Mouse (Mus musculus): ENCODE data around the gene Babam2. TPM values are rescaled to one million over a fixed set of nuclear protein-coding genes. Genes with fewer than 3 reads are reported as not detected.
"Not testable (repeated sequence)": the region's sequence is repeated elsewhere in the genome, so short reads cannot be mapped to it uniquely, and the experiment has no call there.

The Babam2 gene
- polyA plus RNA-seq, 1 experiment from 2014 or later: 78.7 TPM

- H3K4me3 ChIP-seq (replicated peaks): no peak overlapping the region
- H3K4me2 ChIP-seq (replicated peaks): no peak overlapping the region
- H3K9ac ChIP-seq: no peak overlapping the region
- H3K4me1 ChIP-seq (replicated peaks): no peaks in the 10 kb centered on the region
- no peak for ATAC-seq
- no peaks in the 10 kb centered on the region for H3K9me3 ChIP-seq
- H3K27ac ChIP-seq: no peak overlapping the region
- H3K27me3 ChIP-seq (replicated peaks): no peaks in the 10 kb centered on the region
- H3K36me3 ChIP-seq: no peaks in the 10 kb centered on the region
These were observed 99.5 kb downstream of the Babam2 start for GRCm38 (mm10) chr5:31796979-31797378.

GRCm38 (mm10) chr5:31804211-31804610 lies 106.7 kb downstream of the Babam2 start:
- H3K27ac ChIP-seq; H3K9me3 ChIP-seq; H3K27me3 ChIP-seq (replicated peaks); H3K9ac ChIP-seq; H3K36me3 ChIP-seq; H3K4me2 ChIP-seq (replicated peaks); H3K4me1 ChIP-seq (replicated peaks); H3K4me3 ChIP-seq (replicated peaks); ATAC-seq: not testable (repeated sequence)
- WGBS: 88% methylated on average over 8 of the region's 8 CpGs

- H3K27me3 ChIP-seq (replicated peaks): no peaks in the 10 kb centered on the region
- no peak overlapping the region for H3K4me2 ChIP-seq (replicated peaks)
- 51% methylated on average over 8 of the region's 8 CpGs for WGBS
- no peak overlapping the region for H3K4me3 ChIP-seq (replicated peaks)
- no peak overlapping the region for H3K27ac ChIP-seq
- no peaks in the 10 kb centered on the region for H3K36me3 ChIP-seq
- H3K9ac ChIP-seq: no peak overlapping the region
- peak; percentile 77 for ATAC-seq
- no peaks in the 10 kb centered on the region for H3K9me3 ChIP-seq
- H3K4me1 ChIP-seq (replicated peaks): no peaks in the 10 kb centered on the region
These were observed 107.3 kb downstream of the Babam2 start for GRCm38 (mm10) chr5:31804751-31805150.

GRCm38 (mm10) chr5:31807312-31807711 lies 109.8 kb downstream of the Babam2 start:
- 97% methylated on average over 6 of the region's 6 CpGs for WGBS
- Histone ChIP-seq H3K27ac (no peak overlapping the region), H3K4me3 (replicated peaks) (no peak overlapping the region), H3K4me2 (replicated peaks) (no peak overlapping the region), H3K4me1 (replicated peaks) (no peaks in the 10 kb centered on the region), H3K9me3 (no peaks in the 10 kb centered on the region), H3K36me3 (no peaks in the 10 kb centered on the region), H3K9ac (no peak overlapping the region), H3K27me3 (replicated peaks) (no peaks in the 10 kb centered on the region)
- no peak for ATAC-seq

- no peaks in the 10 kb centered on the region for H3K4me1 ChIP-seq (replicated peaks)
- no peak overlapping the region for H3K9ac ChIP-seq
- H3K9me3 ChIP-seq: no peaks in the 10 kb centered on the region
- H3K27ac ChIP-seq: no peak overlapping the region
- no peaks in the 10 kb centered on the region for H3K27me3 ChIP-seq (replicated peaks)
- no peak overlapping the region for H3K4me3 ChIP-seq (replicated peaks)
- WGBS: 61% methylated on average over 2 of the region's 2 CpGs
- ATAC-seq: no peak
- no peaks in the 10 kb centered on the region for H3K36me3 ChIP-seq
- H3K4me2 ChIP-seq (replicated peaks): no peak overlapping the region
These were observed 110.8 kb downstream of the Babam2 start for GRCm38 (mm10) chr5:31808271-31808670.

- Histone ChIP-seq H3K4me1 (replicated peaks) (no peaks in the 10 kb centered on the region), H3K4me2 (replicated peaks) (0 out of 2 replicates have a peak overlapping the region, but pooled peaks have one; percentile 14), H3K36me3 (no peaks in the 10 kb centered on the region), H3K9me3 (no peaks in the 10 kb centered on the region), H3K27me3 (replicated peaks) (no peaks in the 10 kb centered on the region), H3K9ac (no peak overlapping the region), H3K4me3 (replicated peaks) (no peak overlapping the region), H3K27ac (peak overlapping the region; percentile 54)
- WGBS: 29% methylated on average over 12 of the region's 12 CpGs
- peak; percentile 96 for ATAC-seq
These were observed 113.5 kb downstream of the Babam2 start for GRCm38 (mm10) chr5:31810796-31811662.

- Histone ChIP-seq H3K27me3 (replicated peaks) (no peaks in the 10 kb centered on the region), H3K36me3 (no peaks in the 10 kb centered on the region), H3K9ac (no peak overlapping the region), H3K4me1 (replicated peaks) (no peaks in the 10 kb centered on the region), H3K27ac (peak overlapping the region; percentile 22; the same call in 1 of the 2 replicates), H3K4me2 (replicated peaks) (no peak overlapping the region), H3K9me3 (no peaks in the 10 kb centered on the region), H3K4me3 (replicated peaks) (no peak overlapping the region)
- no peak for ATAC-seq
- WGBS: 100% methylated on average over 1 of the region's 1 CpGs
These were observed 114.1 kb downstream of the Babam2 start for GRCm38 (mm10) chr5:31811663-31812001.

- no peak overlapping the region for H3K4me2 ChIP-seq (replicated peaks)
- H3K9me3 ChIP-seq: no peaks in the 10 kb centered on the region
- no peak overlapping the region for H3K27ac ChIP-seq
- no peaks in the 10 kb centered on the region for H3K27me3 ChIP-seq (replicated peaks)
- no peak for ATAC-seq
- H3K9ac ChIP-seq: no peak overlapping the region
- H3K36me3 ChIP-seq: no peaks in the 10 kb centered on the region
- 81% methylated on average over 6 of the region's 6 CpGs for WGBS
- no peaks in the 10 kb centered on the region for H3K4me1 ChIP-seq (replicated peaks)
- H3K4me3 ChIP-seq (replicated peaks): no peak overlapping the region
These were observed 115.7 kb downstream of the Babam2 start for GRCm38 (mm10) chr5:31813156-31813675.

- H3K36me3 ChIP-seq: no peaks in the 10 kb centered on the region
- no peak overlapping the region for H3K4me3 ChIP-seq (replicated peaks)
- no peak overlapping the region for H3K4me2 ChIP-seq (replicated peaks)
- WGBS: 86% methylated on average over 4 of the region's 4 CpGs
- no peak overlapping the region for H3K9ac ChIP-seq
- H3K27me3 ChIP-seq (replicated peaks): no peaks in the 10 kb centered on the region
- no peaks in the 10 kb centered on the region for H3K4me1 ChIP-seq (replicated peaks)
- H3K27ac ChIP-seq: no peak overlapping the region
- no peaks in the 10 kb centered on the region for H3K9me3 ChIP-seq
- no peak for ATAC-seq
These were observed 116.6 kb downstream of the Babam2 start for GRCm38 (mm10) chr5:31814068-31814467.

GRCm38 (mm10) chr5:31815129-31815528 lies 117.6 kb downstream of the Babam2 start:
- no peak for ATAC-seq
- 73% methylated on average over 7 of the region's 7 CpGs for WGBS
- no peaks in the 10 kb centered on the region for H3K9me3 ChIP-seq
- no peak overlapping the region for H3K27ac ChIP-seq
- H3K27me3 ChIP-seq (replicated peaks): no peaks in the 10 kb centered on the region
- H3K9ac ChIP-seq: no peak overlapping the region
- H3K36me3 ChIP-seq: no peaks in the 10 kb centered on the region
- no peak overlapping the region for H3K4me3 ChIP-seq (replicated peaks)
- H3K4me2 ChIP-seq (replicated peaks): no peak overlapping the region
- no peaks in the 10 kb centered on the region for H3K4me1 ChIP-seq (replicated peaks)

- Histone ChIP-seq H3K4me3 (replicated peaks) (no peak overlapping the region), H3K9ac (no peak overlapping the region), H3K9me3 (no peaks in the 10 kb centered on the region), H3K4me2 (replicated peaks) (no peak overlapping the region), H3K36me3 (no peaks in the 10 kb centered on the region), H3K27ac (no peak overlapping the region), H3K4me1 (replicated peaks) (no peaks in the 10 kb centered on the region), H3K27me3 (replicated peaks) (no peaks in the 10 kb centered on the region)
- no peak for ATAC-seq
- WGBS: 80% methylated on average over 1 of the region's 1 CpGs
These were observed 118.6 kb downstream of the Babam2 start for GRCm38 (mm10) chr5:31816082-31816481.

- Histone ChIP-seq H3K36me3 (no peaks in the 10 kb centered on the region), H3K27ac (no peak overlapping the region), H3K9me3 (no peaks in the 10 kb centered on the region), H3K9ac (no peak overlapping the region), H3K4me2 (replicated peaks) (no peak overlapping the region), H3K27me3 (replicated peaks) (no peaks in the 10 kb centered on the region), H3K4me3 (replicated peaks) (no peak overlapping the region), H3K4me1 (replicated peaks) (no peaks in the 10 kb centered on the region)
- ATAC-seq: no peak
- 77% methylated on average over 3 of the region's 3 CpGs for WGBS
These were observed 123.3 kb downstream of the Babam2 start for GRCm38 (mm10) chr5:31820801-31821200.

GRCm38 (mm10) chr5:31821204-31821603 lies 123.7 kb downstream of the Babam2 start:
- no peak overlapping the region for H3K4me3 ChIP-seq (replicated peaks)
- H3K27me3 ChIP-seq (replicated peaks): no peaks in the 10 kb centered on the region
- no peak overlapping the region for H3K9ac ChIP-seq
- H3K27ac ChIP-seq: no peak overlapping the region
- no peaks in the 10 kb centered on the region for H3K9me3 ChIP-seq
- no peak for ATAC-seq
- H3K36me3 ChIP-seq: no peaks in the 10 kb centered on the region
- no peak overlapping the region for H3K4me2 ChIP-seq (replicated peaks)
- H3K4me1 ChIP-seq (replicated peaks): no peaks in the 10 kb centered on the region
- WGBS: 83% methylated on average over 1 of the region's 1 CpGs

All from intestine, embryonic 15.5 days (tissue).